Mouse (Mus musculus): Measurements from ENCODE around the gene Prdm15. TPM values are rescaled to one million over a fixed set of nuclear protein-coding genes. Genes with fewer than 3 reads are reported as not detected.

Prdm15 gene
- total and polyA plus RNA-seq, 3 experiments: 6.4 to 7.9 (median 7.3) TPM

DNA sequence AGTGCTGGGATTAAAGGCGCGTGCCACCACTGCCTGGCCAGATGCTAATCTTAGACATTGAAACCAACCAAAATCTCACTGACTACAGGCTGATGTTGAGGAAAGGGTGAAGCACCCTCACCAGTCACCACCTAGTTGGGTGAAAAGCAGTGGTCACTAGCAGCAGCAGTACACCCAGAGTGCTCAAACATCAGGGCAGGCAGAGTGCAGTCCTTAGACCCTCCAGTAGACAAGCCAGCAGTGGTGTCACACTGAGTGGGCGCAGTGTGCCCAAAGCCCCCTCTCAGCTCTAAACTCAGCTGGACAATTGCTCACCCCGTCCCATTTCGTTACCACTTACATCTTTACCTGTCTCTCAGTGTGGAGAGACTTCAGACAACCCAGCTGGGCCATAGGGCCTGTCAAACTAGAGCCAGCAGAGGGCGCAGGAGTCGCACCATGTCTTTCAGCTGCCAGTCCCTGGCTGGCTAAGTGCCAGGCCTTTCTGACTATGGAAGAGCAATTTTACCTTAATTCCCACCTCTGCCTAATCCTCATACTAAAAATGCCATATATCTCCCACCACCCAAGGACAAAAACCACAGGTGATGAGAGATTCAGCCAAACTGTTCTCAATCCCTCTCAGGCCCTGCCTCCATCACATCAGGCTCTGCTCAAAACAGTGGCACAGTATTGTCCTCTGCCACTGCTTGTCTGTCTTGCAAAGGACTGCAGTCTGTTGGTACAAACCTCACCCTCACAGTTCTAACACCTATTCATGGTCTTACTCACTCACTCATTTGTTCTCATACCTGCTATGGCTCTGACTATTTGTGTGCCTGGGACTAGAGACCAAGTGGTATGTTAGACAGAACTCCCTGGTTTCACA is 46.7 kb downstream of the Prdm15 start:
- in situ Hi-C loops (cut with MboI; ENCODE audit: low pct_ligation_motif_present, low pct_unique_long_range_greater_than_20kb, low sequenced_read_pairs): loop anchor here (5.0 kb wide), 2 partner anchors 37 to 77 kb away; no protein-coding TSS in a partner anchor
- H3K36me3 ChIP-seq (replicated peaks in 1 of 2; ENCODE audit: control insufficient read depth in 1 of 2, insufficient read depth in 1 of 2, low read length in 1 of 2): peaks cover 55 to 89% of the 10 kb centered on the region in 2 experiments
- TF ChIP-seq SMC3 (IDR thresholded peaks at IDR 0.05; ENCODE audit: low read depth, low read length) (peak; percentile 98), RAD21 (IDR thresholded peaks at IDR 0.05; ENCODE audit: low read depth, low read length) (peak; percentile 92), NRF1 (IDR thresholded peaks at IDR 0.05; ENCODE audit: low read depth, low read length) (no peak), SIN3A (IDR thresholded peaks at IDR 0.05; ENCODE audit: low read length) (peak; percentile 15; the same call in 1 of the 2 replicates), MXI1 (IDR thresholded peaks at IDR 0.05; ENCODE audit: low read depth, low read length) (no peak), IRF4 (IDR thresholded peaks at IDR 0.05; ENCODE audit: low read depth, low read length) (peak; percentile 40; the same call in 1 of the 2 replicates), CTCF (conservative IDR thresholded peaks at IDR 0.05 in 1 of 2, IDR thresholded peaks at IDR 0.05 in 1 of 2; ENCODE audit: low read depth in 2 of 2, low read length in 2 of 2) (peak; percentile 73 to 95), ZC3H11A (IDR thresholded peaks at IDR 0.05; ENCODE audit: low read depth, low read length) (peak; percentile 86), ELF1 (IDR thresholded peaks at IDR 0.05; ENCODE audit: low read depth, low read length) (no peak)

DNA sequence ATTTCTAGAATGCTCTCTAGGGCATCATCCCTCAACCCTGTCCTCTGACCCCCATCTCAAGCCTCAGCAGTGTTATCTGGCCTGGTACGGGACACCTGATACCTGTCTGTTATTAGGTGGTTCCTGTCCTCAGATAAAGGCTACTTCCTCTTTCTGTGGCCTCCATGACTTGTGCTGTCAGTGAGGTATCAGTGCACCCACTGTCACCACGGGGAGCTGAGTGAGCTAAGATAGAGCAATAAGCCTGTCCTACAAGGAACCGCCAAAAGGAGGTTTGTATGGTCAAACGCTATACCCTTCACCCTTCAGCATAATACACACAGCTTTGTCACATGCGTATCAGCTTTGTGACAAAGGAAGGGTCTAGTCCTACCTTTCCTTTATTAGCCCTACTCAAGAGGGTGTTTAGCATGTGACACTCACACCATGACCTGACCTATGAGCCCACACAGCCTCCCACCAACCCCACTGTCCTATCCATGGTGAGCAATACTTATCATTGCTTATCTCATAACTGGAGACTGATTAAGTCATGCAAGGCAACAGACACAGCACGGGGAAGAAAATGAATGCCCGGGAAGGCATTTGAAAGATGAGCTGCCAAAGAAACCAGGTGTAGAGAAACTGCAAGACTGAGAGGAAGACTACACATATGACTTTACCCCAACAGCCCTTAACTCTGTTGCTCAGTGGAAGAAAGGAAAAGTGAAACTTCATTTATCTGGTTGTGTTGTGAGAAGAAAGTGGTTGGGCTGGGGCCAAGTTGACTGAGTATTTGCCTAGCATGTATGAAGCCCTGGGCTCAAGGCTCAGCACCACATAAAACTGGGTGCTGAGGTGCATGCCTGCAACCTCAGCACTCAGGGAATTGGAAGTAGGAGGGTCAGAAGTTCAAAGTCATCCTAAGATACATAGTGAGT is 53.4 kb downstream of the Prdm15 start:
- Histone ChIP-seq H3K9me3 (replicated peaks; ENCODE audit: low read length) (no peaks in the 10 kb centered on the region), H3K4me3 (replicated peaks in 1 of 3; ENCODE audit: low read depth in 2 of 3, low read length in 2 of 3, poor library complexity in 1 of 3) (no peak overlapping the region), H3K79me2 (replicated peaks; ENCODE audit: control insufficient read depth, extremely low read depth, insufficient read depth, poor library complexity, severe bottlenecking) (no peaks in the 10 kb centered on the region), H3K9ac (ENCODE audit: insufficient read depth, low read depth) (no peak overlapping the region), H3K4me1 (ENCODE audit: control insufficient read depth in 1 of 2, insufficient read depth in 2 of 2) (peaks cover 11 to 17% of the 10 kb centered on the region in 2 experiments), H3K4me2 (ENCODE audit: insufficient read depth, low read depth, poor library complexity, severe bottlenecking) (no peak overlapping the region), H3K27me3 (replicated peaks) (no peaks in the 10 kb centered on the region), H3K27ac (ENCODE audit: insufficient read depth, low read depth) (no peak overlapping the region), H3K36me3 (replicated peaks in 1 of 2; ENCODE audit: control insufficient read depth in 1 of 2, insufficient read depth in 1 of 2, low read length in 1 of 2) (peaks cover 54 to 86% of the 10 kb centered on the region in 2 experiments)
- dilution Hi-C loops (cut with MboI; ENCODE audit: extremely low pct_ligation_motif_present, extremely low pct_unique_long_range_greater_than_20kb, low sequenced_read_pairs) (no loop called here), in situ Hi-C loops (cut with MboI; ENCODE audit: low pct_ligation_motif_present, low pct_unique_long_range_greater_than_20kb, low sequenced_read_pairs) (no loop called here)
- TF ChIP-seq ZKSCAN1 (IDR thresholded peaks at IDR 0.05; ENCODE audit: borderline replicate concordance, low read depth, low read length): no peak
- TF ChIP-seq CHD1 (IDR thresholded peaks at IDR 0.05; ENCODE audit: low read depth, low read length): no peak
- TF ChIP-seq MAFK (IDR thresholded peaks at IDR 0.05; ENCODE audit: insufficient replicate concordance, low read length): 0 out of 2 replicates have a peak, but pooled peaks have one; percentile 25
- TF ChIP-seq IRF4 (IDR thresholded peaks at IDR 0.05; ENCODE audit: low read depth, low read length): peak; percentile 37; the same call in 1 of the 2 replicates
- TF ChIP-seq JUND (conservative IDR thresholded peaks at IDR 0.05; ENCODE audit: low read depth, low read length): no peak
- no peak for TF ChIP-seq RCOR1 (conservative IDR thresholded peaks at IDR 0.05; ENCODE audit: low read depth, low read length)
- TF ChIP-seq MYC (IDR thresholded peaks at IDR 0.05; ENCODE audit: low read depth, low read length): 0 out of 2 replicates have a peak, but pooled peaks have one; percentile 12
- no peak for TF ChIP-seq EP300 (IDR thresholded peaks at IDR 0.05; ENCODE audit: low read length)
- no peak for TF ChIP-seq ZMIZ1 (IDR thresholded peaks at IDR 0.05; ENCODE audit: low read depth, low read length)
- peak; percentile 28; the same call in 1 of the 2 replicates for TF ChIP-seq ETS1 (conservative IDR thresholded peaks at IDR 0.05; ENCODE audit: low read depth, low read length)
- DNase-seq (ENCODE audit: extremely low read depth): peak; percentile 33

More for the DNA sequence above, 46.7 kb downstream of the Prdm15 start:
- Histone ChIP-seq H3K9me3 (replicated peaks; ENCODE audit: low read length) (no peaks in the 10 kb centered on the region), H3K9ac (ENCODE audit: insufficient read depth, low read depth) (no peak overlapping the region), H3K4me2 (ENCODE audit: insufficient read depth, low read depth, poor library complexity, severe bottlenecking) (no peak overlapping the region), H3K4me1 (ENCODE audit: control insufficient read depth in 1 of 2, insufficient read depth in 2 of 2) (no peaks in the 10 kb centered on the region; a peak in 1 of 4 replicates), H3K27ac (ENCODE audit: insufficient read depth, low read depth) (no peak overlapping the region), H3K27me3 (replicated peaks) (no peaks in the 10 kb centered on the region), H3K4me3 (replicated peaks in 1 of 3; ENCODE audit: low read depth in 2 of 3, low read length in 2 of 3, poor library complexity in 1 of 3) (no peak overlapping the region), H3K79me2 (replicated peaks; ENCODE audit: control insufficient read depth, extremely low read depth, insufficient read depth, poor library complexity, severe bottlenecking) (no peaks in the 10 kb centered on the region)
- dilution Hi-C loops (cut with MboI; ENCODE audit: extremely low pct_ligation_motif_present, extremely low pct_unique_long_range_greater_than_20kb, low sequenced_read_pairs): no loop called here
- DNase-seq (ENCODE audit: extremely low read depth): peak; percentile 76

Data from CH12.LX (cell line).